Mouse (Mus musculus): ENCODE data around the gene Cyb5r1. TPM values are rescaled to one million over a fixed set of nuclear protein-coding genes. Genes with fewer than 3 reads are reported as not detected.
A peak's percentile ranks its signal among the peaks of the same experiment; 100 is the strongest.

Cyb5r1 gene
- total RNA-seq (2022): 10 to 100 TPM; 23.4 to 28.6 (median 26.9) TPM

DNA sequence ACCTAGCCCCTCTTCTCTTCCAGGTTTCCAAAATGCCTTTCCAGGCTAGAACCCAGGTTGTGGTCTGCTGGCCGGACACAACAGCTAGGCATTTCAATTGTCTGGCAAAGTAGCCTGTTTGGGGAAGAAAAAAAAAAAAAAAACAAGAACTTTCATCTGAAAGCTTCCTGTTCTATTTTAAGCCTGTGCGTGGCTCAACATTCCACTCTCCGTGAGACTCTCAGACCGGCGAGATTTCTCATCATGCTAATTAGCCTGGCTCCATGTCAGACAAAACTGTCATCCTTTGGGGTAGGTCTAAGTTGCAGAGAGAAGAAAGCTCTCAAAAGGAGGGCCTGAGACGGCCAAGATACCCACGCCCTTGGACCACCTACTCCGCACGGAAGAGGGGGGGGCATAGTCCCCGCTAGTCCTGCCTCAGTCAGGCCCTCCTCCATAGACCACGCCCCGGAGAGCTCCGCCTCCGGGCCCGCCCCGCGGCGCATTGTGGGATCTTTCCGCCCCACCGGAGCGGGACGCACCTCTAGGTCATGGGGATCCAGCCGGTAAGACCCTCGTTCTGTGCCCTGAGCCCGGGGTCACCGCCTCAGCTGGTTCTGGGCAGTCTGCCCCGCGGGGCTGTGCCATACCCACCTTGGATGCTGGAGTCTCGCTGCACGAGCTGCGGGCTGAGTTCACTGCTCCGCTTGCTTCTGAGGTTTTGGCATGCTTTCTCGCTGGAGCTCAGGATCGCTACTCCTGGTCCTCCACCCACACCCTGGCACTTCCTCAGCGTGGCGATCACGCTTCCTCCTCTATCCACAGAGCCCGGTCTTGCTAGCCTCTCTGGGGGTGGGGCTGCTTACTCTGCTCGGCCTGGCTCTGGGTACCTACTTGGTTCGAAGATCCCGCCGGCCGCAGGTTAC lies at the start of gene Cyb5r1:
Gene Cyb5r1 (plus strand): TSS at position 51 of the 905 bp plus-strand sequence.
- DNase-seq (ENCODE audit: low spot score): peak; percentile 85

DNA sequence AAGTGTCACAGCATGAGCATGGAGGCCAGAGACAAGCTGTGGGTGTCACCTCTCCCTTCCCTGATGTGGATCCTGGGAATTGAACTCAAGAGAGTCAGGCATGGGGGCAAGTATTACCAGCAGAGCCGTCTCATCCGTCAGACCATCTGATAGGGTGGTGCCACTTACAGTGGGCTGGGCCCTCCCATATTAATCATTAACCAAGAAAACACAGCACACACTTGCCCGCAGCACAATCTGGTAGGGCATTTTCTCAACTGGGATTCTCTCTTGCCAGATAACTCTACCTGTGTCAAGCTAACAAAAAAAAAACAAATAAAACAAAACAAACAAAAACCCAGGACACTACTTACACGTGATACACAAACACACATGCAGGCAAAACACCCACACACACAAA lies 47.9 kb upstream of the Cyb5r1 start:
- DNase-seq (ENCODE audit: low spot score): no peak

DNA sequence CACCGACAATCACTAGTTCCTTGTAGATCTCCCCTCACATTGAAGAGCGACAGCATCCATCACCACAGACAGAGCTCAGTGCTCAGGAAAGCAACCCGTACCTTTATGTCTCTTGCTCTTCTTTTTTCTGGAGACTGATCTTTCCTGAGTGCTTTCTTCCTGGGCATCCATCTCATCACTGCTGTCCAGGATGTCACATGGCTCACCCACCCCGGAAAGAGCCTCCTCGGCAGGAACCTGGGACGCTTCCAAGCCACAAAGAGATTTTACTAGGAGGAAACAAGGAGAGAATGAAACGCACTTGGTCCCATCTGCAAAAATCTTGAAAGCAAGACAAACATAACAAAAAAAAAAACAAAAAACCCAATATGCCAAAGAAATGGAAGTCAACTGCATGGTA lies 44.7 kb upstream of the Cyb5r1 start:
- no peak for DNase-seq (ENCODE audit: low spot score)

DNA sequence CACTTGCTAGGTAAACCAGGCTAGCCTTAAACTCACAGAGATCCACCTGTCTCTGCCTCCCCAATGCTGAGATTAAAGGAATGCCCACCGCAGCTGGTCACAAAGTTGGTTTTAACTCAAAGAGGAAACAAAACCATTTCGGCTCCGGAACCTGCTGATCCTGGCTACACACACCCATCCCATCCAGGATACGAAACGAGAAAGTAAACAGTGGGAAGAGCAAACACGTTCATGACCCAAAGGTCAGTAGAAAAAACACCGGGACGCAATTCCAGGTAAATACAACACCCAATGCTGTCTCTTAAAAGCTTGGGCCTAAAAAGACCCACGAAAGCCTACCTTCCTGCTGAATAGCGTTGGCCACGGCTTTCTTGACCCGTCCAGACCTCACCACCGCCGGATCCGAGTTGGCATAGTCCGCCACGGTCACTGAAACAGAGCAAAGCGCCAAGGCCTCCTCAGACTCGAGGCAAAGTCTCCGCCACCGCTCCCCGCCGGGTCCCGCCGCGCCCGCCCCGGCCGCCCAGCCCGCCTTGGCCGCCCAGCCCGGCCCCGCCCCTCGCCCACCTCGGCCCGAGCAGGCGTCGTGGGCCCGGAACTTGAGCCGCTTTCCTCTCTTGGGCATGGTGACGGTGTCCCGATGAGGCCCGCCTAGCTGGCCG lies 44.0 kb upstream of the Cyb5r1 start:
- DNase-seq (ENCODE audit: low spot score): no peak

DNA sequence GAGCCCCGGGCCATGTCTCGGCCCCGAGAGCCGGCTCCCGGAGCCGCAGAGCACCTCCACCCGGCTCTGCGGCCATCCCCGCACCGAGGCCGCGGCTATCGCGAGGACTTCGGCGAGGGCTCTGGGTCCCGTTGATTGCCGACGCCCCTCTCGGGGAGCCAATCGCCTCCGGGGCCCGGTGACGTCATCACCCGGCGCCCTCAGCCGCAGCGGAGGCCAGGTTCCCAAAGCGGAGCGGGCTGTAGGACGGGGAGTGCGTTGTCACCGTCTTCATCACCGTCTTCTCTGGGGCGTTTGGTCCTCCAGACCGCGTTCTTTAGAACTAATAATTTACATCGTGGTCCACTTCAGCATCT lies 43.5 kb upstream of the Cyb5r1 start, which contains the start of gene Tmem183a:
Gene Tmem183a (minus strand): TSS at position 123 of the 356 bp plus-strand sequence.
- peak; percentile 96 for DNase-seq (ENCODE audit: low spot score)

DNA sequence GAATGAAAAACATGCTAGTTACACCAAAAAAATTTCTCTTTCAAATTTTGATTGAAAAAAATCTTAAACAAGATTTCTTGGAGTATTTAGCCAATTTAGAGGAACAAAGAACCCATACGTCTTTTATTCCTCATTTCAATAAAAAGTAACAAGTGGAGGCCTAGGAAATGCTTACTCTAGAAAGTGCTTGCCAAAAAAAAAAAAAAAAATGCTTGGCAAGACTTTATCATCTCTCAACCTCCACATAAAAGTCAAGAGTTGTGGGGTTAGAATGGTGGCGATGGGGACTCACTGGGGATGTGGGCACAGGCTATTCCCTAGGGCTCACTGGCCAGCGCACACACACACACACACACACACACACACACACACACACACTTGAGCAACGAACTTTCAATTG lies 42.2 kb upstream of the Cyb5r1 start:
- no peak for DNase-seq (ENCODE audit: low spot score)

DNA sequence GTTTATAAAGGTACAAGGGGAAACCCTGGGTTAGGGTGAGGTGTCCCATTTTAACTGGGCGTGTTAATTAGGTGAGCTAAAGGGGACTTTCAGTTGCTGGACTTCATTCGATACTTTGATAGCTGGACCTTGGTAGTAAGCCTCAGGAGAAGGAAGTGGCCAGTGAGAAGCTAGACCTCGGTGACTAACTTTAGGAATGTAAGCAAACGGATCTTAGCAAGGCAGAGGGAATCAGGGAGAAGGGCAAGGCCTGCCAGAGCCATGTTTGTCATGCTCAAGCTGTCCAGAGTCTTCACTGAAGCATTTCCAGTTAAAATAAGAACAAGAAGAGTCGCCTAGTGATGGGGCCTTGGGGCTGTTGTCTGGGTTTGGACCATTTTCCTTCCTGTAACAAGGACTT lies 39.9 kb upstream of the Cyb5r1 start:
- DNase-seq (ENCODE audit: low spot score): no peak

DNA sequence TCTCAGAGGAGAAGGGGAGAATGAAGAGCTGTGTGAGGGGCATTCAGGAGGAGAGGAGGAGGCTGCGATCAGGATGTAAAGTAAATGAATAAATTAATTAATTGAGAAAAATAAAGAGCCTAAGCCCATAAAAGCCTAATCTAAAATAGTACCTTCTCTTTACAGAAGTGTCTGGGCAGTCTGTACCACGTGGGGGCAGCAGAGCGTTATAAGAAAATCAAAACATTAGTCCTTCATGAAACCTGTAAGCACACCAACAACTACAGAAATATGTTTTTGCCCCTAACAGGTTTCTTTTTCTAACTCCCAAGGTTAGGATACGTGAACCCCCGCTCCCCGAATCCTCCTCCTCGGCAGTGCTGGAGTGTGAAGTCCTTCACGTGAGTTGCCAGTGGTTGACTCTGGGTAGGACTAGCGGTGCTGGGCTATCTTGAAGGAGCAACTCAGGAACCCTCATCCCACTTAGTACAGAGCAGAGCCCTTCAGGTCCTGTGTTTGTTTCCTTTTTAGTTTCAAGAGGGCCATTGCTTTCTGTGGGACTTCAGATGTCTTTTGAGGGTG lies 36.5 kb upstream of the Cyb5r1 start:
- DNase-seq (ENCODE audit: low spot score): peak; percentile 64

DNA sequence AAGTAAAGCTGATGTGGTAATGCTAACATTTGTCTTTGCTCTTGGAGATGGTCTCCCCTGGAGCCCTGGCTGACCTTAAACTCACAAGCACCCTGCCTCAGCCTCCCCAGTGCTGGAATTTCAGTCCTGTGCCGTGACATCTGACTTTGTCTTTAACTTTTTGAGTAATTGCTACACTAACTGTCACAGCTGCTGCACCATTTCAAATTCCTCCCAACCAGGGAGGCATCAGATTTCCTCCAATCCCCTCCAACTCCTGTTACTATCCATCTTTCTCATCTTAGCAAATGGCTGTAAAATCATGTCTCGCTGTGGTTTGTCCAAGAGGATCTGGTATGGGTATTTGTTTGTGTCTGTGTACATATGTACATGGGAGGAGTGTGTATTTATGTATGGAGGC lies 31.2 kb upstream of the Cyb5r1 start:
- DNase-seq (ENCODE audit: low spot score): no peak

DNA sequence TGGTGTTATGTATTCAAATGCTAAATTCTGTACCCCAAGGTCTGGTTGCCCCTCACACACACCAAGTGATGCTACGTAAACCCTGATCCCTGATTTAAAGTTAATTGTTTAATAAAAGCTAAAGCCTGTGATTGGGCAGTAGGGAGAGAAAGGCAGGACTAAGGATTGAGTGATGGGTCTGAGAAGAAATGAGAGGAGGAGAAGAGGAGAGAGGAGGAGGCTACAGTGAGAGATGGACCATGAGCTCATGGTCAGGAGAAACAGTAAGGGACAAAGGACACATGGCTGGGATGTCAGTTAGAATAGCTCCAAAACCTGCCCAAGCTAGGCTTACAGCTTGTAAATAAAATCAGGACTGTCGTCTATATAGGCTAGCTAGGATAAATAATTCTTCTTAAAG lies 24.3 kb upstream of the Cyb5r1 start:
- no peak for DNase-seq (ENCODE audit: low spot score)

DNA sequence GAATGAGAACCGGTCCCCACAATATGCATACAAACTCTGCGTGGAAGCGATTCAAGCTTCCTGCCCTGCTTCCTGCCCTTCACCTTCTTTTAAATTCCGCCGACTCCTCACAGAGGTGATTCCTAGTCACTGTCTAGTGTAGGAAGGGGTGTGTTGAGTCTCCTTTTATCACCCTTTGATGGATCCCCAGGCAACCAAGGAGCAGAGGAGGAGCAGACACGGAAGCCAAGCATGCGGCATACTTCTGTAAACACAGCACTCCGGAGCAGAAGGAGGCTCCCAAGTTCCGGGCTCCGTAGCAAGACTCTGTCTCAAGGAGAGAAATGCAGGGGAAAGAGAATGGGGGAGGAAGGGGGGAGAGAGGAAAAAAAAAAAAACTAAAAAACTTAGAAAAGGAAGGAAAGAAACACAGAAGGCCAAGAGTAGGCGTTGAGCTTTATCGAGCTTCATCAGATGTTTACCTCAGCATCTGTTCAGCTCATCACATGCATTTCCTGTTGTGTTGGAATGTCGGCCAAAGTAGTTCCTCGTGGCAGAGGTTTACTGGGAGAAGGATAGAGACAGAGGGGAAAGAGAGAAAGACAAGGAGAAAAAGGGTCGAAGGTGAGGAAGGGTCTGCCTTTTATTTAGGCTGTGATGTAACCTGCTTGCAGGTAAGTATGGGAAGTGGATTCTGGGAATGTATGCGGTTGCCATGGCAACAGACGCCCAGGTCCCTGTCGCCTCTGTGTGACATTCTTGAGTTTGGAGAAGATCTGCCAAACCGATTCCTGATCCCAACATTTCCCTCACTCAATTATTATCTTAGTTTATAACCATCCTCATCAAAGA lies 23.3 kb upstream of the Cyb5r1 start:
- peak; percentile 41 for DNase-seq (ENCODE audit: low spot score)

DNA sequence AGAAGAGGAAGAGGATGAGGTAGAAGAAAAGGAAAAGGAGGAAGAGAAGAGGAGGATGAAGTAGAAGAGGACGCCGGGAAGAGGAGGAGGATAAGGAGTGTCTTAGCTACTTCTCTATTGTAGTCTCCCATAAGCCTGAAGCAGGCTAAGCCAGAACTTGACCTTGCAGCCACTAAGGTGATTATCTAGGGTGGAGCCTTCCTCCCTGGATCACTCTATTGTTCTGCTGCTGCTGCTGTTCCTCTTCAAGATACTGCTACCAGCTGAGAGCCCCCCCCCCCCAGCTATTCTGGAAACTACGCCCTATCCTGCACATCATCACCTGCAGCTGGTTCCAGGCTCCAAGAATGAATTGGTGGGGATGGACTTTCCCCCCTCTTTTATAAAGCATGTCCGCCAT lies 20.8 kb upstream of the Cyb5r1 start:
- peak; percentile 46 for DNase-seq (ENCODE audit: low spot score)

DNA sequence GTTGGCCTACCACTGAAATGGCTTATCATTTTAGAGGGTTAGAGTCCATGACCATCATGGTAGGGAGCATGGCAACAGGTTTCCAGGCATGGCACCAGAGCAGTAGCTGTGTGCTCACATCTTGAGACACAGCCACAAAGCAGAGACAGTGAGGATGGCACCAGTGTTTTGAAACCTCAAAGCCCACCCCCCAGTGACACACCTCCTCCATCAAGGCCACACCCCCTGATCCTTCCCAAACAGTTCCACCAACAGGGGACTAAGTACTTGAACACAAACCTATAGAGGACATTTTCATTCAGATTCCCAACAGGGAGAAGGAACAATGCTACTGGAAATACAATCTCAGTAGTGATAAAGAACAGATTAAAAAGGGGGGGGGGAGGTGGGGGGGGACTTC lies 20.2 kb upstream of the Cyb5r1 start:
- DNase-seq (ENCODE audit: low spot score): no peak

DNA sequence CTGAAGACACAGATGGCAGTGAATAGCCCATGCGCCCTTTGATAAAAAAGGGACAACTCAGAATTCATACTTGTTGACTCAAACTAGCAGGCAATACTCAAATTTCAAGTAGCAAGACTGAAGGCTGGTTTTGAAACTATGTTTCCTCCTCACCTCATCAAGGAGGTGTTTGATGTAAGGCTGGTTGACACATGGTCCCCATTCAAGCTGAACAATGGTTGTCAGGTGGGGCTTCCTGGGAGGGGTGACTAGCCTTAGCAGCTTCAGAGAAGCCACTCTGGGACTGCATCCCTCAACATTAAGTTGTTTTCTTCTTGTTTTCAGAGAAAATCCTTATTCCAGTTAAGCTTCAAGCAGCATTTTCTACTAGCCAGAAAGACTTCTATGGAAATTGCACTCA lies 19.7 kb upstream of the Cyb5r1 start, which contains the start of gene 4933406M09Rik:
Gene 4933406M09Rik (plus strand): TSS at position 275 of the 400 bp plus-strand sequence.
- DNase-seq (ENCODE audit: low spot score): no peak

DNA sequence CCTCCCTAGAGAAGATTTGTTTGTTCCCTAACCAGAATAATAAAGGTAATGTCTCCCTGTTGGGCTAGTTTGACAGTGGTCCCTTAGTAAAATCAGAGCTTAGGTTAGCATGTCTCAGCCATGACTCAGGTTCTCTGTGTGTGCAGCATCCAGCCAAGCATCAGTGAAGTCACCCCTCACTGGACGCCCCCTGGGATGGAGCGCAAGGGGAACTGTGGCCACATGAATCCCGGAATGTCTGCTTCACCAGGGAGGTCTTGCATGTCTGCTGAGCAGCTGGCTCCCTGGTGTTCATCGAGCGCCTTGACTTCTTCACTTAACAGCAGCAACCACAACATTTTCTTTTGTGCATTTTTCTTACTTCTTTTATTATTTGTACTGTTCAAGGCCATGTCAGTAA lies 11.5 kb upstream of the Cyb5r1 start:
- no peak for DNase-seq (ENCODE audit: low spot score)

DNA sequence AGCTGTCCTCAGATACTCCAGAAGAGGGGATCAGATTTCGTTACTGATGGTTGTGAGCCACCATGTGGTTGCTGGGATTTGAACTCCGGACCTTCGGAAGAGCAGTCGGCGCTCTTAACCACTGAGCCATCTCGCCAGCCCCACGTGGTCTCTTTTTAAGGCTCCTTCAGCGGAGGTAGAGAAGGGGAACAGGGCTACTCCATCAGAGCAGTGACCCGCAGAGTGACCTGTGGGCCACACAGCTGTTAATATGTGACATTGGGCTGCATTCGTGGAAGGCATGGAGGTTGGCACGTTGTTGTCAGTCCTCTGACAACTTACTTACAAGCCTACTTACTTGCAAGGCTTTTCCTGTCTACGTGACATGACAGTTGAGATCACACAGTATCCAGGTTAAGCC lies 7.1 kb upstream of the Cyb5r1 start:
- no peak for DNase-seq (ENCODE audit: low spot score)

DNA sequence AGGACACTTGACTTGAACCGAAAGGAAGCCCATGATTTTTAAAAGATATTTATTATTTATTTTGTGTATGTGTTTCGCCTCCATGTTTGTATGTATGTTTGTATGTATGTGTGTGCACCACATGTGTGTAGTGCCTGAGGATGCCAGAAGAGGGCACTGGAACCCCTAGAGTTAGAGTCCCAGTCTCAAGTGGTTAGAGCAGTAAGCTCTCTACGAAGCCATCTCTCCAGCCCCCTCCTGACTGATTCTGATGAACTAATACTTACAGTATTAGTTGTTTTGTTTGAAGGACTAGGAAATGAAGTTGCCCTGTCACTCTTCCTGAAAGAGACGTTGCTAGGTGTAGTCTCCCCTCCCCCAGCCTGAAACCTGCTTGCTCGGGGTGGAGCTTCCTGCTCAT lies 5.6 kb upstream of the Cyb5r1 start:
- DNase-seq (ENCODE audit: low spot score): no peak

DNA sequence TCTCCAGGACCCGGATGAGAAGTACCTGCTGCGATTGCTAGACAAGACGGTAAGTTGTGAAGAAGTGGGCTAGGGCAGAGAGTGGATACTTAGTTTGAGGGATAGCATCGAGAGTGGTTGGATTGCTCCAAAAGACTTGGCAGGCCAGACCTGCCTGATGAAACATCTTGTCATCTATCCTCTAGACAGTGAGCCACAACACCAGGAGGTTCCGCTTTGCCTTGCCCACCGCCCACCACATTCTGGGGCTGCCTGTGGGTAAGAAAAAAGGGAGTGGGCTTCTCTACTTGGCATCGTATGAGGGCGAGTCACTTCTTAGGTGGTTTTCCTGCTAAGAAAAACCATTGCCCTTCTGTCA lies 1.0 kb downstream of the Cyb5r1 start:
- no peak for DNase-seq (ENCODE audit: low spot score)

DNA sequence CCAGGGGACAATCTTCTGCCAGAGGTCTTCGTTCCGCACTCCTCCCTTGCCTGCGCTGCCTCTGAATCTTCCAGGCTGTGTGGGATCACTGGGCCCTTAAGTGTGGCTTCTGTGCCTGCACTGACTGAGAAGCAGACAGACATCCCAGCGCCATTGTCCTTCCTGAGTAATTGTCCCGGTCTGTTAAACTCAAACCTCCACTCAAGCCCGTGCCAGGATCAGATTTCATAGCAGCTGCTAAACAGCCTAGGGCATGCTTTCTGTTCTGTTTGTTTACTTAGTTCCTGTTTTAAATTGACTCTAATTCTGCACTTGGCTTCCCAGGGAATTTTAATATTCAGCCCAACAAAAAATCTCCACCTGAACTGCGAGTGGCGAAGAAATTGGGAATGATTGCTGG lies 2.7 kb downstream of the Cyb5r1 start:
- no peak for DNase-seq (ENCODE audit: low spot score)

DNA sequence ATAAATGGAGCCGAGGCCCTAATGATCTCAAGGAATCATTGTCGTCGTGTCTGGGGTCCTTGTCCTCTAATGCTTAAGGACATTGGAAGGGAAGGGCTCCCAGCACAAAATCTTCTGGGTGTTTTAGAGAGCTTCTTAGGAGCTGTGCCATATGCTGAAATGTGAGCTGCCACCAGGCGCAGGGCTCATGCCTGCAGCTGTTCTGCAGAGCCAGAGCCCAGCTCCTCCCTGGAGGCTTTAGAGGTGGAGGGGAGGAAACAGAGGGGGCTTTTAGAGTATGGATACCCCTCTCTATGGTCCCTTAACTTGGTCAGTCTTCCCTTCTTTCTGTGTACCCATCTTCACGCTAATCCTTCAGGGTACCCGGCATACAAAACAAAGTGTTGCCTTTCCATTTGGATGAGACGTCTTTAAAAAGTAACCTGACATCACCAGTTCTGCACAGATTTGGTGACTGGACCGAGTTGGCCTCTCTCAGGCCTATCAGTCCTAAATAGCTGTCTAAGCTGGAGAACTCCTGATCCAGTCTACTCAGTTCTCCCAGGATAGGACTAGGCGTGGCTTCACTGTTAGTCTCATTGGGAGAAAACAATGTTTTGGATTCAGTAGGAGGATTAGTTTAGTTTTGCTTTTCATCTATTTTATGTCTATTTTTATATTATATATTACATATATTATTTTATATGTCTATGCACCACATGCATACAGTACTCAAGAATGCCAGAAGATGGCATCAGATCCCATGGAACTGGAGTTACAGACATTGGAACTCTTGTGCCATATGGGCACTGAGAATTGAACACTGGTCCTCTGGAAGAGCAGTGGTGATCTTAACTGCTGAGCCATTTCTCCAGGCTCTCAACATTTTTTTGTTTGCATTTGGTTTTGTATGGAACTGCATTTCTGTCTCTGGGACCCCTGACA lies 6.6 kb downstream of the Cyb5r1 start:
- no peak for DNase-seq (ENCODE audit: low spot score)

DNA sequence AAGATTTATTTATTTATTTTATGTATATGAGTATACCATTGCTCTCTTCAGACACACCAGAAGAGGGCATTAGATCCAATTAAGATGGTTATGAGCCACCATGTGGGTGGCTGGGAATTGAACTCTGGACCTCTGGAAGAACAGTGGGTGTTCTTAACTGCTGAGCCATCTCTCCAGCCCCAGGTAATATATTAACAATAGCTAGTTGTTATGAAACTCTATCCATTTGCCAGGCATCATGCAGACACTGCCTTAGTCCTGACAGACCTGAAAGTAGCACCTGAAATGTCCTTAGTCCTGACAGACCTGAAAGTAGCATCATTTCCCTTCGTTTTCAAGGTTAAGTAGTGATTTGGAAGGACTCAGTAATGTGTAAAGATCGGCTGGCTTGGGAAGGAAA lies 8.7 kb downstream of the Cyb5r1 start:
- DNase-seq (ENCODE audit: low spot score): no peak

Measured in heart, adult 8-10 months (tissue).